Mouse (Mus musculus) CH12.LX (cell line): Measurements from ENCODE around the gene Klra5. TPM values are rescaled to one million over a fixed set of nuclear protein-coding genes. Genes with fewer than 3 reads are reported as not detected.
"Not testable (repeated sequence)": the region's sequence is repeated elsewhere in the genome, so short reads cannot be mapped to it uniquely, and the experiment has no call there.

Source experiments
- DNase-seq: peaks from one replicate; pipeline ENCODE4 v3.0.0-alpha.2; 2013; ENCODE audit errors: extremely low read depth
- H3K27ac ChIP-seq: 2 replicates; pipeline ENCODE4 v1.5.1; 2012; ENCODE audit warnings: low read depth, mild to moderate bottlenecking, control low read depth, moderate library complexity; ENCODE audit not compliant: insufficient read depth
- H3K27me3 ChIP-seq: replicated peaks from 2 replicates; pipeline ENCODE3; 2012; ENCODE audit warnings: inconsistent platforms
- H3K36me3 ChIP-seq, 2 experiments: replicated peaks in 1 of 2; 2 replicates each; pipeline versions ENCODE3 to v1.6.1; 2012; ENCODE audit warnings: inconsistent platforms in 1 of 2, low read length in 1 of 2, mild to moderate bottlenecking in 1 of 2, mixed read lengths in 1 of 2, moderate library complexity in 1 of 2; ENCODE audit not compliant: control insufficient read depth in 1 of 2, insufficient read depth in 1 of 2
- H3K4me1 ChIP-seq, 2 experiments: 2 replicates each; pipeline ENCODE4 v1.6.1; 2012; ENCODE audit warnings: inconsistent platforms in 1 of 2, moderate library complexity in 1 of 2; ENCODE audit not compliant: insufficient read depth in 2 of 2, control insufficient read depth in 1 of 2
- H3K4me2 ChIP-seq: 2 replicates; pipeline ENCODE4 v1.6.1; 2012; ENCODE audit warnings: low read depth, mild to moderate bottlenecking, control low read depth; ENCODE audit not compliant: poor library complexity, insufficient read depth, severe bottlenecking
- H3K4me3 ChIP-seq, 3 experiments: fragments of 150-350 bp in 1 of 3; sonication (generic) in 1 of 3; replicated peaks in 1 of 3; 2 replicates each; pipeline versions ENCODE3 to v1.5.1; 2011 to 2012; ENCODE audit warnings: low read depth in 2 of 3, low read length in 2 of 3, mild to moderate bottlenecking in 2 of 3, moderate library complexity in 2 of 3, control low read depth in 1 of 3, improper control_type of control experiment in 1 of 3, inconsistent platforms in 1 of 3, mixed read lengths in 1 of 3; ENCODE audit not compliant: poor library complexity in 1 of 3
- H3K79me2 ChIP-seq: replicated peaks from 2 replicates; pipeline ENCODE4 v1.6.1; 2012; ENCODE audit warnings: mild to moderate bottlenecking, moderate library complexity; ENCODE audit not compliant: control insufficient read depth, poor library complexity, insufficient read depth, severe bottlenecking; ENCODE audit errors: extremely low read depth
- H3K9ac ChIP-seq: 2 replicates; pipeline ENCODE4 v1.6.1; 2012; ENCODE audit warnings: low read depth, mild to moderate bottlenecking, control low read depth, moderate library complexity; ENCODE audit not compliant: insufficient read depth
- H3K9me3 ChIP-seq: replicated peaks from 2 replicates; pipeline ENCODE3; 2012; ENCODE audit warnings: low read length, inconsistent platforms, mixed read lengths
- ELF1 ChIP-seq: IDR thresholded peaks from 2 replicates; pipeline ENCODE4 v1.6.1; 2014; ENCODE audit warnings: low read depth, mild to moderate bottlenecking, inconsistent platforms, low read length, improper control_type of control experiment
- GABPA ChIP-seq: IDR thresholded peaks from 2 replicates; pipeline ENCODE4 v1.6.1; 2012; ENCODE audit warnings: low read depth, low read length, improper control_type of control experiment, inconsistent platforms; ENCODE audit not compliant: insufficient replicate concordance
- POLR2AphosphoS2 ChIP-seq: IDR thresholded peaks from 2 replicates; pipeline ENCODE4 v1.6.1; 2011; ENCODE audit warnings: low read depth, low read length, improper control_type of control experiment
- RAD21 ChIP-seq: IDR thresholded peaks from 2 replicates; pipeline ENCODE4 v1.6.1; 2011; ENCODE audit warnings: low read depth, mild to moderate bottlenecking, low read length, improper control_type of control experiment, moderate library complexity
- UBTF ChIP-seq: IDR thresholded peaks from 2 replicates; pipeline ENCODE4 v1.6.1; 2012; ENCODE audit warnings: low read depth, mild to moderate bottlenecking, inconsistent platforms, low read length, improper control_type of control experiment, moderate library complexity
- ZKSCAN1 ChIP-seq: IDR thresholded peaks from 2 replicates; pipeline ENCODE4 v1.6.1; 2012; ENCODE audit warnings: low read depth, inconsistent platforms, low read length, improper control_type of control experiment, borderline replicate concordance
- dilution Hi-C: fragments of 300-500 bp; cut with MboI; formaldehyde crosslinking; loops from 2 replicates; pipeline ENCODE4 v1.14.3; 2020; ENCODE audit warnings: low sequenced_read_pairs; ENCODE audit not compliant: extremely low pct_unique_long_range_greater_than_20kb, extremely low pct_ligation_motif_present
- in situ Hi-C: fragments of 300-500 bp; cut with MboI; formaldehyde crosslinking; loops from 3 replicates; pipeline ENCODE4 v1.14.3; 2019; ENCODE audit warnings: low sequenced_read_pairs, low pct_ligation_motif_present, low pct_unique_long_range_greater_than_20kb, mixed read lengths
- polyA plus RNA-seq: library from polyadenylated mRNA; unstranded; fragments of >175 nt; gene quantifications from 2 replicates; pipeline ENCODE4 v1.2.1, GENCODE M21; 2012; ENCODE audit warnings: low read depth; ENCODE audit not compliant: insufficient read length
- total RNA-seq, 2 experiments: library from RNA; depleted of rRNA; stranded (reverse); fragments of 300-350 nt in 1 of 2; fragments of >200 nt in 1 of 2; gene quantifications; 2 replicates each; pipeline ENCODE4 v1.2.3; 2012 to 2014

Gene Klra5
- total and polyA plus RNA-seq, 3 experiments = not detected

DNA sequence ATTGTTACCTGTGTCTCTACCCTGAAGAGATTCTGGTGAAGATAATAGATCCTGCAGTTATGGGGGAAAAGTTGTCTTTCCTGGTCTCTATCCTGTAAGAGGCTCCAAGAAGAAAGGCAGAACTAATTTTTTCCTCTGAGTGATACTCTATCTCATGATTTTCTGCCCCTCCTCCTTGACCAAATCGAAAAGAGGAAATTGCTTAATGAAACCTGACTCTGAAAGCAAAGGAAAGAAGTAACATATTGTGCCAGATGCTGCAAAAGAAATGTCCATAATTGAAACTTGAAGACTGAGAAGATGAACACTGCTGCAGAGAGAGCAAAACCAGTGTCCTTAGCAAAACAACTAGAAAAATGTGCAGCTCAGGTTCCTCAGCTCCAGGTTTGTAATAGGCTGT, 40.9 kb downstream of the Klra5 start, which contains the start of gene Klra17:
Gene Klra17, minus strand, starts transcription at position 124 of the 400 bp plus-strand sequence.
- no peak within 1 kb of the TSS for H3K4me2 ChIP-seq
- dilution Hi-C loops = no loop called here
- no peak within 1 kb of the TSS for H3K9ac ChIP-seq
- no peak within 1 kb of the TSS for H3K4me3 ChIP-seq
- no peak for TF ChIP-seq RAD21
- TF ChIP-seq ELF1 = no peak
- no peak for TF ChIP-seq POLR2AphosphoS2
- no peak for TF ChIP-seq GABPA
- no peak for TF ChIP-seq UBTF
- TF ChIP-seq ZKSCAN1 = no peak
- H3K36me3 ChIP-seq = no peaks in the 10 kb centered on the region
- H3K4me1 ChIP-seq = no peaks in the 10 kb centered on the region
- H3K9me3 ChIP-seq = no peaks in the 10 kb centered on the region
- no peaks in the 10 kb centered on the region for H3K27me3 ChIP-seq
- DNase-seq = peak; percentile 0
- no peaks in the 10 kb centered on the region for H3K79me2 ChIP-seq
- H3K27ac ChIP-seq = no peak within 1 kb of the TSS
- in situ Hi-C loops = no loop called here

GRCm38 (mm10) chr6:129862349-129862748, 55.1 kb downstream of the Klra5 start, which contains the start of gene Gm17631:
Gene Gm17631 (plus strand): TSS chr6:129862649.
- H3K4me1 ChIP-seq, dilution Hi-C loops: not testable (repeated sequence)

More at GRCm38 (mm10) chr6:129862349-129862748, 55.1 kb downstream of the Klra5 start, which contains the start of gene Gm17631:
- H3K9ac ChIP-seq, DNase-seq, H3K27me3 ChIP-seq, H3K36me3 ChIP-seq, in situ Hi-C loops, H3K9me3 ChIP-seq, H3K4me2 ChIP-seq, H3K79me2 ChIP-seq, H3K27ac ChIP-seq, H3K4me3 ChIP-seq: not testable (repeated sequence)

Other genes with a start within 250 kb of the Klra5 start
- gene Klrc1, start 238.7 kb downstream of the Klra5 start, total RNA-seq (2012; rRNA removed) = not detected in 2 replicates
- gene Klrc1, start 238.7 kb downstream of the Klra5 start, total RNA-seq (2014; rRNA removed) = not detected in 2 replicates
- gene Klrc1, start 238.7 kb downstream of the Klra5 start, polyA plus RNA-seq = not detected in 2 replicates
- not detected in 2 replicates for gene Klri1, start 200.5 kb downstream of the Klra5 start, total RNA-seq (2012; rRNA removed)
- gene Klri1, start 200.5 kb downstream of the Klra5 start, total RNA-seq (2014; rRNA removed) = not detected in 2 replicates
- gene Klri1, start 200.5 kb downstream of the Klra5 start, polyA plus RNA-seq = not detected in 2 replicates
- gene Klri2, start 177.2 kb downstream of the Klra5 start, total RNA-seq (2012; rRNA removed) = not detected in 2 replicates
- not detected in 2 replicates for gene Klri2, start 177.2 kb downstream of the Klra5 start, total RNA-seq (2014; rRNA removed)
- gene Klri2, start 177.2 kb downstream of the Klra5 start, polyA plus RNA-seq = not detected in 2 replicates
- gene Gm156, start 133.4 kb downstream of the Klra5 start, total RNA-seq (2012; rRNA removed) = not detected in 2 replicates
- not detected in 2 replicates for gene Gm156, start 133.4 kb downstream of the Klra5 start, total RNA-seq (2014; rRNA removed)
- not detected in 2 replicates for gene Gm156, start 133.4 kb downstream of the Klra5 start, polyA plus RNA-seq
- gene Gm17631, start 55.0 kb downstream of the Klra5 start, total RNA-seq (2012; rRNA removed) = not detected in 2 replicates
- gene Gm17631, start 55.0 kb downstream of the Klra5 start, total RNA-seq (2014; rRNA removed) = not detected in 2 replicates
- not detected in 2 replicates for gene Gm17631, start 55.0 kb downstream of the Klra5 start, polyA plus RNA-seq
- gene Klra17, start 41.0 kb downstream of the Klra5 start, total RNA-seq (2012; rRNA removed) = not detected in 2 replicates
- not detected in 2 replicates for gene Klra17, start 41.0 kb downstream of the Klra5 start, total RNA-seq (2014; rRNA removed)
- not detected in 2 replicates for gene Klra17, start 41.0 kb downstream of the Klra5 start, polyA plus RNA-seq
- not detected in 2 replicates for gene Klra6, start 109.3 kb upstream of the Klra5 start, total RNA-seq (2012; rRNA removed)
- not detected in 2 replicates for gene Klra6, start 109.3 kb upstream of the Klra5 start, total RNA-seq (2014; rRNA removed)
- gene Klra6, start 109.3 kb upstream of the Klra5 start, polyA plus RNA-seq = not detected in 2 replicates
- not detected in 2 replicates for gene Klra4, start 149.6 kb upstream of the Klra5 start, total RNA-seq (2012; rRNA removed)
- not detected in 2 replicates for gene Klra4, start 149.6 kb upstream of the Klra5 start, total RNA-seq (2014; rRNA removed)
- gene Klra4, start 149.6 kb upstream of the Klra5 start, polyA plus RNA-seq = not detected in 2 replicates
- not detected in 2 replicates for gene Klra8, start 212.2 kb upstream of the Klra5 start, total RNA-seq (2012; rRNA removed)
- gene Klra8, start 212.2 kb upstream of the Klra5 start, total RNA-seq (2014; rRNA removed) = not detected in 2 replicates
- gene Klra8, start 212.2 kb upstream of the Klra5 start, polyA plus RNA-seq = not detected in 2 replicates